Mouse (Mus musculus): Measurements from ENCODE around the gene Psmb5.

GRCm38 (mm10) chr14:54609245-54609644 lies 8.6 kb downstream of the Psmb5 start:
- TF ChIP-seq E2F4 (IDR thresholded peaks at IDR 0.05; ENCODE audit: insufficient read depth) (no peak), CEBPB (IDR thresholded peaks at IDR 0.05; ENCODE audit: insufficient read depth, poor library complexity, severe bottlenecking) (no peak), POLR2A (IDR thresholded peaks at IDR 0.05; ENCODE audit: insufficient read length, low read depth) (no peak), USF1 (IDR thresholded peaks at IDR 0.05; ENCODE audit: low read depth) (no peak), POLR2AphosphoS2 (IDR thresholded peaks at IDR 0.05; ENCODE audit: insufficient read length, low read depth) (no peak)

All from myocyte (in vitro differentiated cells).